Mouse (Mus musculus) kidney, postnatal 0 days (tissue): ENCODE results near the gene Hoxb1. TPM values are rescaled to one million over a fixed set of nuclear protein-coding genes. Genes with fewer than 3 reads are reported as not detected.

Experiments
- ATAC-seq: fragments of 200-750 bp; cut with Nextera tagmentation; replicated peaks from 2 replicates; pipeline ENCODE4 v1.8.0; 2017; ENCODE audit warnings: low read depth, moderate number of reproducible peaks, moderate TSS enrichment, moderate library complexity; ENCODE audit not compliant: low FRiP score
- DNase-seq: peaks from one replicate; pipeline ENCODE4 v3.0.0-alpha.2; 2016; ENCODE audit warnings: low spot score
- H3K27ac ChIP-seq: fragments of 300-500 bp; sonication (generic); 2 replicates; pipeline ENCODE4 v1.5.1; 2014; ENCODE audit warnings: mild to moderate bottlenecking
- H3K27me3 ChIP-seq: fragments of 300-500 bp; sonication (generic); 2 replicates; pipeline ENCODE4 v1.6.1; 2014; ENCODE audit warnings: low read length, mixed read lengths; ENCODE audit not compliant: insufficient read depth
- H3K36me3 ChIP-seq: fragments of 300-500 bp; sonication (generic); 2 replicates; pipeline ENCODE4 v1.6.1; 2014; ENCODE audit warnings: low read length, mixed read lengths; ENCODE audit not compliant: insufficient read depth
- H3K4me1 ChIP-seq: fragments of 300-500 bp; sonication (generic); replicated peaks from 2 replicates; pipeline ENCODE4 v1.6.1; 2014; ENCODE audit warnings: antibody characterized with exemption, low read length, mixed read lengths; ENCODE audit not compliant: insufficient read depth
- H3K4me2 ChIP-seq: fragments of 300-500 bp; sonication (generic); 2 replicates; pipeline ENCODE4 v1.6.1; 2014; ENCODE audit warnings: mild to moderate bottlenecking, low read length, moderate library complexity, mixed read lengths
- H3K4me3 ChIP-seq: fragments of 300-500 bp; sonication (generic); replicated peaks from 2 replicates; pipeline ENCODE4 v1.5.1; 2014; ENCODE audit warnings: low read depth, low read length
- H3K9ac ChIP-seq: fragments of 300-500 bp; sonication (generic); 2 replicates; pipeline ENCODE4 v1.6.1; 2014; ENCODE audit warnings: low read depth, low read length
- H3K9me3 ChIP-seq: fragments of 300-500 bp; sonication (generic); replicated peaks from 2 replicates; pipeline ENCODE4 v1.6.1; 2016; ENCODE audit warnings: low read length, inconsistent platforms, mixed read lengths
- CTCF ChIP-seq: IDR thresholded peaks from 2 replicates; pipeline ENCODE4 v1.5.1; 2016; ENCODE audit warnings: antibody characterized with exemption, low read depth, mild to moderate bottlenecking, moderate library complexity
- WGBS: fragments of 180-500 bp; shearing (Covaris S2); extraction: QIAGEN DNeasy Blood & Tissue Kit; methylation state at CpG from one replicate; pipeline ENCODE4 v1.1.7; 2014; 5-methylcytosine and 5-hydroxymethylcytosine counted together
- microRNA counts: library from miRNA; unstranded; fragments of <30 nt; microRNA quantifications from one replicate; lab custom pipeline; 2015
- microRNA-seq: library from miRNA; unstranded; fragments of <30 nt; microRNA quantifications from one replicate; pipeline ENCODE4, GENCODE M21; 2016
- polyA plus RNA-seq: library from polyadenylated mRNA; unstranded; fragments of >200 nt; fragmentation: Nextera tagmentation; extraction: Ambion mirVana; gene quantifications from 2 replicates; pipeline ENCODE4 v1.2.1, GENCODE M21; 2015

Hoxb1 gene
- polyA plus RNA-seq, 1 experiment from 2014 or later: 0.13 TPM

- Histone ChIP-seq H3K4me3 (no peak overlapping the region; the same call in 1 of the 2 replicates), H3K36me3 (no peaks in the 10 kb centered on the region), H3K9me3 (no peaks in the 10 kb centered on the region), H3K4me2 (peak overlapping the region; percentile 48), H3K27me3 (no peaks in the 10 kb centered on the region), H3K9ac (peak overlapping the region; percentile 48; the same call in 1 of the 2 replicates), H3K4me1 (peaks cover 46% of the 10 kb centered on the region), H3K27ac (peak overlapping the region; percentile 83)
- 25% methylated on average over 14 of the region's 14 CpGs for WGBS
- DNase-seq: peak; percentile 93
- no peak for TF ChIP-seq CTCF
- peak; percentile 67 for ATAC-seq
These were observed 42.9 kb downstream of the Hoxb1 start for GRCm38 (mm10) chr11:96408234-96409010.

- Histone ChIP-seq H3K4me3 (no peak overlapping the region), H3K9ac (no peak overlapping the region), H3K4me1 (peaks cover 31% of the 10 kb centered on the region), H3K27ac (peak overlapping the region; percentile 60), H3K27me3 (no peaks in the 10 kb centered on the region), H3K4me2 (no peak overlapping the region), H3K36me3 (no peaks in the 10 kb centered on the region), H3K9me3 (no peaks in the 10 kb centered on the region)
- DNase-seq: peak; percentile 62
- ATAC-seq: no peak
- 45% methylated on average over 5 of the region's 5 CpGs for WGBS
- TF ChIP-seq CTCF: no peak
These were observed 45.5 kb downstream of the Hoxb1 start for GRCm38 (mm10) chr11:96411019-96411418.

- peak; percentile 52 for TF ChIP-seq CTCF
- Histone ChIP-seq H3K4me1 (peaks cover 28% of the 10 kb centered on the region), H3K9ac (no peak overlapping the region), H3K4me2 (no peak overlapping the region), H3K4me3 (no peak overlapping the region), H3K36me3 (no peaks in the 10 kb centered on the region), H3K27ac (no peak overlapping the region), H3K9me3 (no peaks in the 10 kb centered on the region), H3K27me3 (no peaks in the 10 kb centered on the region)
- 80% methylated on average over 4 of the region's 4 CpGs for WGBS
- no peak for ATAC-seq
- DNase-seq: no peak
These were observed 46.4 kb downstream of the Hoxb1 start for GRCm38 (mm10) chr11:96411934-96412333.

- Histone ChIP-seq H3K9ac (no peak overlapping the region), H3K9me3 (no peaks in the 10 kb centered on the region), H3K4me2 (peak overlapping the region; percentile 25), H3K4me3 (no peak overlapping the region), H3K27me3 (no peaks in the 10 kb centered on the region), H3K4me1 (peaks cover 17% of the 10 kb centered on the region), H3K36me3 (no peaks in the 10 kb centered on the region), H3K27ac (peak overlapping the region; percentile 78)
- 56% methylated on average over 9 of the region's 9 CpGs for WGBS
- DNase-seq (no peak), ATAC-seq (no peak)
- no peak for TF ChIP-seq CTCF
These were observed 47.5 kb downstream of the Hoxb1 start for GRCm38 (mm10) chr11:96412941-96413491.

GRCm38 (mm10) chr11:96413527-96413926 lies 48.0 kb downstream of the Hoxb1 start:
- peaks cover 15% of the 10 kb centered on the region for H3K4me1 ChIP-seq
- peak overlapping the region; percentile 78 for H3K27ac ChIP-seq
- no peak for TF ChIP-seq CTCF
- WGBS: 2% methylated on average over 8 of the region's 8 CpGs
- no peak overlapping the region for H3K4me3 ChIP-seq
- ATAC-seq (peak; percentile 68), DNase-seq (peak; percentile 96)
- H3K9ac ChIP-seq: no peak overlapping the region
- no peaks in the 10 kb centered on the region for H3K27me3 ChIP-seq
- peak overlapping the region; percentile 25 for H3K4me2 ChIP-seq
- no peaks in the 10 kb centered on the region for H3K9me3 ChIP-seq
- H3K36me3 ChIP-seq: no peaks in the 10 kb centered on the region

- Histone ChIP-seq H3K4me1 (peaks cover 13% of the 10 kb centered on the region), H3K27me3 (no peaks in the 10 kb centered on the region), H3K4me3 (no peak overlapping the region), H3K27ac (peak overlapping the region; percentile 78), H3K36me3 (no peaks in the 10 kb centered on the region), H3K9me3 (no peaks in the 10 kb centered on the region), H3K9ac (no peak overlapping the region), H3K4me2 (peak overlapping the region; percentile 25; the same call in 1 of the 2 replicates)
- TF ChIP-seq CTCF: no peak
- no peak; the same call in 1 of the 2 replicates for ATAC-seq
- 24% methylated on average over 2 of the region's 2 CpGs for WGBS
- DNase-seq: no peak
These were observed 48.5 kb downstream of the Hoxb1 start for GRCm38 (mm10) chr11:96414002-96414401.

MicroRNAs encoded within 50 kb of the gene (microRNA counts, 519-probe panel; counts per million panel counts)
- microRNA mmu-miR-10a (lab: Ali Mortazavi, UCI): 8,045 counts per million, percentile 99 among the panel's probes with 10 or more counts

Small RNA genes lying within 50 kb of the gene (microRNA-seq; reads per million reads assigned to microRNA genes)
- gene Mir10a: 184,255 reads per million, percentile 100 among the genes with 10 or more reads in this experiment

Other genes starting within 250 kb of the Hoxb1 start
- gene Ttll6, start 232.0 kb upstream of the Hoxb1 start, polyA plus RNA-seq: 0.04 TPM in 1 of 2 replicates, not detected in the other
- gene Hoxb13, start 171.4 kb upstream of the Hoxb1 start, polyA plus RNA-seq: not detected in 2 replicates
- 22.6 and 23.1 TPM in 2 replicates for gene Hoxb9, start 94.3 kb upstream of the Hoxb1 start, polyA plus RNA-seq
- 8.7 and 12.2 TPM in 2 replicates for gene Hoxb8, start 83.8 kb upstream of the Hoxb1 start, polyA plus RNA-seq
- 56.1 and 58.9 TPM in 2 replicates for gene Hoxb7, start 79.1 kb upstream of the Hoxb1 start, polyA plus RNA-seq
- gene Hoxb6, start 73.3 kb upstream of the Hoxb1 start, polyA plus RNA-seq: 45.0 and 47.8 TPM in 2 replicates
- gene Hoxb5, start 62.4 kb upstream of the Hoxb1 start, polyA plus RNA-seq: 10.2 and 12.9 TPM in 2 replicates
- 3.6 and 3.8 TPM in 2 replicates for gene Hoxb4, start 47.5 kb upstream of the Hoxb1 start, polyA plus RNA-seq
- gene Hoxb3, start 42.4 kb upstream of the Hoxb1 start, polyA plus RNA-seq: 3.9 and 4.2 TPM in 2 replicates
- 38.0 and 42.3 TPM in 2 replicates for gene Hoxb2, start 15.2 kb upstream of the Hoxb1 start, polyA plus RNA-seq
- gene Skap1, start 98.8 kb downstream of the Hoxb1 start, polyA plus RNA-seq: 7.6 and 8.7 TPM in 2 replicates